Mouse (Mus musculus): ENCODE data around the gene Mpzl2.

DNA sequence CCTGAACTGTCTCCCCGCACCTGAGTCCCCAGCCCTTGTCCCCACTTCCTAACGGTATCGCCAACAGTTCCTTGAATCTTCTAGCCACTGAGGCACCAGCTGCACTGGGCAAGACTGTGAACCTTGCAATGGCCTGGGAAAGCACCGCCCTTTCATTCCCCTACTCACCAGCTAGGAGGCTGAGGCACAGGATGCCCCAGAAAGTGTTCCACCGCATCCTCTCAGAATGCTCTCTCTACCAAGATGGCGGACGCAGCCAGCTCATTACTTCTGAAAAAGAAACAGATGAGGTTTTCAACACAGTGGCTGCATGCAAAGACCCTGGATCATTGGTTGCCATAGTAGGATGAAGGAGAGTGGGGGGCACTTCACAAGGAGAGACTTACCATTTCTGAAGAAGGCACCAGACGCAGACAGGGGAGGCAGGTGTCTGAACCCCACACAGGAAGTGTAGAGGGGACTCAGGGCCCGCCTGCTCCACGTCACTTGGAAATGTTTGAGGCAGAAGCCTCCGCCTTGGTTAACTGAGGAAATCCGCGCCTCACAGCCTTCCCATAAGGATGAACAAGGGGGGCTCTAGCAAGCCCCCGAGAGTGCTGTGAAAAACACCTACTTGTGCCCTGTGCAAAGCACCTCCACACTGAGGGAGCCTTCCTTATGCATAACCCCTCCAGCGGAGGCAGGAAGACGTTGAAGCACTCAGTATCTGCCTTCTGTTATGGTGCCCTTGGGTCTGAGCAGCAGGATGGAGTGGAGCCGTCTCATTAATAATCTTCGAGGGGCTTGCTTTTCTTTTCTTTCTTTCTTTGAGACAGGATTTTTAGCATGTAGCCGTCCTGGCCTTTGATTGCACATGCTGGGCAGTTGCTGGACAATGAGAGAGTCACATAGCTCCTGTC is 30.2 kb upstream of the Mpzl2 start, which contains the start of gene Cd3e:
- TF ChIP-seq CTCF (IDR thresholded peaks at IDR 0.05; ENCODE audit: low read depth, low read length): no peak
- TF ChIP-seq POLR2A (IDR thresholded peaks at IDR 0.05; ENCODE audit: borderline replicate concordance, low read depth, low read length): no peak

Data from bone marrow macrophage, adult 2 months (primary cell).